Mouse (Mus musculus) myocyte (in vitro differentiated cells): ENCODE results near the gene Numa1. TPM values are rescaled to one million over a fixed set of nuclear protein-coding genes. Genes with fewer than 3 reads are reported as not detected.
A peak's percentile ranks its signal among the peaks of the same experiment; 100 is the strongest.
"Not testable (repeated sequence)": the region's sequence is repeated elsewhere in the genome, so short reads cannot be mapped to it uniquely, and the experiment has no call there.

Source experiments
- H3K27me3 ChIP-seq: one replicate; pipeline ENCODE4 v1.6.1; 2011; ENCODE audit not compliant: control insufficient read depth, insufficient read depth, insufficient read length
- H3K36me3 ChIP-seq: one replicate; pipeline ENCODE4 v1.6.1; 2011; ENCODE audit not compliant: control insufficient read depth, insufficient read depth
- H3K4me2 ChIP-seq: one replicate; pipeline ENCODE4 v1.6.1; 2011; ENCODE audit warnings: low read depth, control low read depth
- H3K4me3 ChIP-seq: one replicate; pipeline ENCODE4 v1.5.1; 2011; ENCODE audit warnings: mild to moderate bottlenecking, control low read depth, moderate library complexity
- H3K79me2 ChIP-seq: one replicate; pipeline ENCODE4 v1.6.1; 2011; ENCODE audit not compliant: control insufficient read depth, insufficient read depth
- H3ac ChIP-seq: one replicate; pipeline ENCODE4 v1.6.1; 2011; ENCODE audit not compliant: control insufficient read depth, insufficient read length
- CEBPB ChIP-seq: IDR thresholded peaks from 2 replicates; pipeline ENCODE4 v1.6.1; 2011; ENCODE audit warnings: mild to moderate bottlenecking, moderate library complexity; ENCODE audit not compliant: poor library complexity, insufficient read depth, severe bottlenecking
- E2F4 ChIP-seq: IDR thresholded peaks from one replicate; pipeline ENCODE4 v1.6.1; 2011; ENCODE audit warnings: mild to moderate bottlenecking, control low read depth, moderate library complexity; ENCODE audit not compliant: insufficient read depth
- MAX ChIP-seq: IDR thresholded peaks from one replicate; pipeline ENCODE4 v1.6.1; 2011; ENCODE audit warnings: low read depth, mild to moderate bottlenecking, control low read depth
- MYOD1 ChIP-seq, 3 experiments: IDR thresholded peaks; one replicate each; pipeline ENCODE4 v1.6.1; 2011; ENCODE audit warnings: control low read depth in 2 of 3, low read depth in 2 of 3, mild to moderate bottlenecking in 2 of 3, moderate library complexity in 1 of 3; ENCODE audit not compliant: insufficient read length in 2 of 3, control insufficient read depth in 1 of 3
- MYOG ChIP-seq, 3 experiments: IDR thresholded peaks; one replicate each; pipeline ENCODE4 v1.6.1; 2011; ENCODE audit warnings: control low read depth in 2 of 3, low read depth in 2 of 3, mild to moderate bottlenecking in 2 of 3; ENCODE audit not compliant: insufficient read length in 2 of 3, control insufficient read depth in 1 of 3, insufficient read depth in 1 of 3
- POLR2A ChIP-seq: IDR thresholded peaks from one replicate; pipeline ENCODE4 v1.6.1; 2011; ENCODE audit warnings: low read depth, mild to moderate bottlenecking, control low read depth, moderate library complexity; ENCODE audit not compliant: insufficient read length
- POLR2AphosphoS2 ChIP-seq: IDR thresholded peaks from one replicate; pipeline ENCODE4 v1.6.1; 2011; ENCODE audit warnings: low read depth, control low read depth; ENCODE audit not compliant: insufficient read length
- REST ChIP-seq: IDR thresholded peaks from one replicate; pipeline ENCODE4 v1.6.1; 2011; ENCODE audit warnings: mild to moderate bottlenecking, control low read depth, moderate library complexity; ENCODE audit not compliant: insufficient read depth, insufficient read length
- SRF ChIP-seq: IDR thresholded peaks from one replicate; pipeline ENCODE4 v1.6.1; 2011; ENCODE audit warnings: low read depth; ENCODE audit not compliant: control insufficient read depth, insufficient read length
- TCF12 ChIP-seq: IDR thresholded peaks from one replicate; pipeline ENCODE4 v1.6.1; 2011; ENCODE audit warnings: mild to moderate bottlenecking, control low read depth; ENCODE audit not compliant: poor library complexity, insufficient read depth, severe bottlenecking
- TCF3 ChIP-seq: IDR thresholded peaks from one replicate; pipeline ENCODE4 v1.6.1; 2011; ENCODE audit warnings: low read depth, control low read depth; ENCODE audit not compliant: insufficient read length
- USF1 ChIP-seq: IDR thresholded peaks from one replicate; pipeline ENCODE4 v1.6.1; 2011; ENCODE audit warnings: low read depth, mild to moderate bottlenecking, control low read depth, moderate library complexity
- polyA plus RNA-seq: library from polyadenylated mRNA; unstranded; fragments of >200 nt; fragmentation: generic; extraction: Trizol; gene quantifications from one replicate; pipeline ENCODE4 v1.2.1, GENCODE M21; 2012; ENCODE audit warnings: missing spikeins

Numa1 gene
- polyA plus RNA-seq, 1 experiment = 60.3 TPM

- no peak overlapping the region for H3ac ChIP-seq
- no peak overlapping the region for H3K4me2 ChIP-seq
- no peaks in the 10 kb centered on the region for H3K27me3 ChIP-seq
- peaks cover 24% of the 10 kb centered on the region for H3K36me3 ChIP-seq
- no peak for TF ChIP-seq E2F4
- no peaks in the 10 kb centered on the region for H3K79me2 ChIP-seq
- no peak overlapping the region for H3K4me3 ChIP-seq
Measured at GRCm38 (mm10) chr7:102025187-102026119, 91.5 kb downstream of the Numa1 start.

- no peaks in the 10 kb centered on the region for H3K27me3 ChIP-seq
- TF ChIP-seq POLR2A (no peak), POLR2AphosphoS2 (no peak), MYOD1 (IDR thresholded peaks at IDR 0.05; ENCODE audit: control insufficient read depth in 1 of 3, insufficient read length in 2 of 3, low read depth in 2 of 3) (no peak), MYOG (IDR thresholded peaks at IDR 0.05; ENCODE audit: control insufficient read depth in 1 of 3, insufficient read depth in 1 of 3, insufficient read length in 2 of 3, low read depth in 2 of 3) (no peak), SRF (no peak)
Measured at GRCm38 (mm10) chr7:102034904-102035303, 101.0 kb downstream of the Numa1 start.

GRCm38 (mm10) chr7:102035534-102035933 lies 101.6 kb downstream of the Numa1 start:
- H3K79me2 ChIP-seq = no peaks in the 10 kb centered on the region
- no peak overlapping the region for H3K4me2 ChIP-seq
- no peak overlapping the region for H3K4me3 ChIP-seq
- no peak for TF ChIP-seq MAX
- TF ChIP-seq REST = no peak
- TF ChIP-seq POLR2A = no peak
- TF ChIP-seq CEBPB = no peak
- no peak for TF ChIP-seq SRF
- no peak for TF ChIP-seq MYOD1 (IDR thresholded peaks at IDR 0.05; ENCODE audit: control insufficient read depth in 1 of 3, insufficient read length in 2 of 3, low read depth in 2 of 3)
- no peak for TF ChIP-seq USF1
- no peak for TF ChIP-seq TCF3
- no peak for TF ChIP-seq POLR2AphosphoS2
- no peak for TF ChIP-seq E2F4
- no peak for TF ChIP-seq MYOG (IDR thresholded peaks at IDR 0.05; ENCODE audit: control insufficient read depth in 1 of 3, insufficient read depth in 1 of 3, insufficient read length in 2 of 3, low read depth in 2 of 3)
- no peak for TF ChIP-seq TCF12
- H3ac ChIP-seq = no peak overlapping the region
- no peaks in the 10 kb centered on the region for H3K27me3 ChIP-seq
- H3K36me3 ChIP-seq = peaks cover 26% of the 10 kb centered on the region

More at GRCm38 (mm10) chr7:102034904-102035303, 101.0 kb downstream of the Numa1 start:
- Histone ChIP-seq H3K4me2 (no peak overlapping the region), H3K36me3 (peaks cover 26% of the 10 kb centered on the region), H3K4me3 (no peak overlapping the region), H3ac (no peak overlapping the region), H3K79me2 (no peaks in the 10 kb centered on the region)

- no peak overlapping the region for H3K4me3 ChIP-seq
- no peaks in the 10 kb centered on the region for H3K27me3 ChIP-seq
- H3K36me3 ChIP-seq = peaks cover 39% of the 10 kb centered on the region
- peak overlapping the region; percentile 24 for H3K4me2 ChIP-seq
- no peaks in the 10 kb centered on the region for H3K79me2 ChIP-seq
- TF ChIP-seq USF1 (no peak), POLR2AphosphoS2 (no peak), E2F4 (no peak), REST (no peak), TCF12 (no peak), SRF (no peak), POLR2A (no peak), MAX (no peak), CEBPB (no peak), MYOG (IDR thresholded peaks at IDR 0.05; ENCODE audit: control insufficient read depth in 1 of 3, insufficient read depth in 1 of 3, insufficient read length in 2 of 3, low read depth in 2 of 3) (no peak), MYOD1 (IDR thresholded peaks at IDR 0.05; ENCODE audit: control insufficient read depth in 1 of 3, insufficient read length in 2 of 3, low read depth in 2 of 3) (no peak)
- H3ac ChIP-seq = no peak overlapping the region
Measured at GRCm38 (mm10) chr7:102037318-102037717, 103.4 kb downstream of the Numa1 start.

GRCm38 (mm10) chr7:102042314-102042713 lies 108.4 kb downstream of the Numa1 start:
- peaks cover 18% of the 10 kb centered on the region for H3K79me2 ChIP-seq
- H3K4me2 ChIP-seq = no peak overlapping the region
- no peak for TF ChIP-seq TCF12
- TF ChIP-seq USF1 = no peak
- no peak for TF ChIP-seq CEBPB
- TF ChIP-seq E2F4 = no peak
- TF ChIP-seq POLR2A = no peak
- TF ChIP-seq TCF3 = no peak
- no peak for TF ChIP-seq MAX
- TF ChIP-seq POLR2AphosphoS2 = no peak
- no peak for TF ChIP-seq SRF
- no peak for TF ChIP-seq MYOG (IDR thresholded peaks at IDR 0.05; ENCODE audit: control insufficient read depth in 1 of 3, insufficient read depth in 1 of 3, insufficient read length in 2 of 3, low read depth in 2 of 3)
- TF ChIP-seq MYOD1 (IDR thresholded peaks at IDR 0.05; ENCODE audit: control insufficient read depth in 1 of 3, insufficient read length in 2 of 3, low read depth in 2 of 3) = no peak
- TF ChIP-seq REST = no peak
- H3K36me3 ChIP-seq = peaks cover 29% of the 10 kb centered on the region
- H3ac ChIP-seq = no peak overlapping the region
- H3K27me3 ChIP-seq = no peaks in the 10 kb centered on the region
- no peak overlapping the region for H3K4me3 ChIP-seq

GRCm38 (mm10) chr7:102048524-102048923 lies 114.6 kb downstream of the Numa1 start:
- peaks cover 21% of the 10 kb centered on the region for H3K79me2 ChIP-seq
- not testable (repeated sequence) for H3K36me3 ChIP-seq, H3K4me2 ChIP-seq, H3K4me3 ChIP-seq, H3ac ChIP-seq, H3K27me3 ChIP-seq
